Mouse (Mus musculus): ENCODE results near the gene Ube2d3. TPM values are rescaled to one million over a fixed set of nuclear protein-coding genes. Genes with fewer than 3 reads are reported as not detected.

The Ube2d3 gene
- total RNA-seq, 2 experiments from 2014 or later, result 231 to 239 TPM

DNA sequence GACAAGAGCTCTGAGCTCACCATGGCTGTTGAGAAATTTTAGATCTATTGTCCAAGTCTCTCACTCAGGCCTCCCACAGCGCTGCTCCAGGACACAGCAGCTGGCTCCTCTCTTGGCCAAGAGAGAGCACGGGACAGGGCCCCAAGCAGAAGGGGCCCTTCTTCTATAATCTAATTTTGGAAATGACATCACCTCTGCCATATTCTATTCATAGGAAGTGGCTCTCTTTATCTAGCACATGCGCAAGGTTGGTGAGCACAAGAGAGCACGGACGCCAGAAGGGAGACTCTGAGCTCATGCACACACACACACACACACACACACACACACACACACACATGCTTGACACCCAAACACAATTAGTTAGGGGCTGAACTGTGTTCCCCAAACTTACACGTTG is 78.9 kb downstream of the Ube2d3 start:
- no peak for DNase-seq (ENCODE audit: low spot score in 2 of 2)
- intact Hi-C loops (cut with DNase I), result no loop called here

Other genes with a start within 250 kb of the Ube2d3 start
- gene Cenpe, start 225.6 kb upstream of the Ube2d3 start, total RNA-seq (2021), result 1 to 10 TPM in 1 of 2 experiments, under 1 TPM in 1; 0.71 to 1.3 TPM
- gene Bdh2, start 156.9 kb upstream of the Ube2d3 start, total RNA-seq (2021), result 1 to 10 TPM; 3.1 to 4.0 TPM
- gene Slc9b2, start 130.4 kb upstream of the Ube2d3 start, total RNA-seq (2021), result 1 to 10 TPM; 3.3 to 3.5 TPM
- not detected for gene Slc9b1, start 90.1 kb upstream of the Ube2d3 start, total RNA-seq (2021)
- 10 to 100 TPM; 40.3 to 41.4 TPM for gene Cisd2, start 14.2 kb upstream of the Ube2d3 start, total RNA-seq (2021)
- 1 to 10 TPM; 7.2 to 7.9 TPM for gene Manba, start 47.5 kb downstream of the Ube2d3 start, total RNA-seq (2021)